Mouse (Mus musculus): ENCODE results near the gene Gm21258.
"Not testable (repeated sequence)": the region's sequence is repeated elsewhere in the genome, so short reads cannot be mapped to it uniquely, and the experiment has no call there.

The Gm21258 gene

GRCm38 (mm10) chrY:52779740-52780139 lies at the start of gene Gm21258:
Gene Gm21258, plus strand, starts transcription at chrY:52780040.
- not testable (repeated sequence) for DNase-seq (ENCODE audit: low spot score in 2 of 2)
